Mouse (Mus musculus): Measurements from ENCODE around the gene Fkbp5.

DNA sequence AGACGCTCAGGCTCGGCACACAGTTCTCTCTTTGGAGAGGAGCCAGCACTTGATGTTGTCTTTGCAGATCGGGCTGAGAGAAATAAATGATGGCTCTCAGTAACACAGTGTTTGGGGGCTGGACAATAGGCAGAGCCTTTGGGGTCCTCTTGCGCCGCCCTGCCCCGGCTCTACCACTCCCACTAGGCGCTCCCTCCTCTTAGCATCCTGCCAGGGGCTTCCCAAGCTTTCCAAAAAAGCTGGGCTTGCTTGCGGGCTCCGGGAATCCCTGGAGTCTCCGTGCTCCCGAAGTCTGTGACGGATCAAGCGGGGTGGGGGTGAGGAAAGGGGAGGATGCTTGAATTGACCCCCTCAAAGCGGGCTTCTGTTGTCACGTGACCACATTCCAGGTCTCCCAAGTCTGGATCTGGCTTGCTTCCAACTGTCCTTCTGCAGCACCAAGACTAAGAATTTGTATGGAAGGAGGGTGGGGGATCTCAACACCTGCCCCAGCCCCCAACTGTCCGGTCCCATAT, at the start of gene Fkbp5:
- TF ChIP-seq CTCF (IDR thresholded peaks at IDR 0.05; ENCODE audit: extremely low read depth, insufficient read depth, insufficient read length, insufficient replicate concordance) (no peak), POLR2A (IDR thresholded peaks at IDR 0.05; ENCODE audit: low read depth, low read length) (no peak)

All from spleen, adult 2 months (tissue).